In genomic region chr16:97940471-97940973, GRCm38 (mm10) we compare ENCODE assay signal across 21 mouse cellular contexts.
"Had no signal": no experiment of that assay in that cellular context is flagged by ENCODE, and none has a peak within 500 bp of the region (broad histone marks: within the 10 kb centered on the region; RNA-seq: fewer than 3 reads in every experiment).

No protein-coding gene starts in this region.

- H3K27ac ChIP-seq: intestine, embryonic 15.5 days; kidney, postnatal 0 days; layer of hippocampus, adult 2 months; left cerebral cortex, adult 2 months; liver, embryonic 15.5 days; midbrain, embryonic 10.5 days; midbrain, embryonic 13.5 days; neural tube, embryonic 13.5 days; stomach, embryonic 15.5 days had no signal

- ATAC-seq: intestine, embryonic 15.5 days; midbrain, embryonic 13.5 days; midbrain, embryonic 16.5 days had no signal

- H3K9me3 ChIP-seq: intestine, embryonic 15.5 days; liver, embryonic 15.5 days; midbrain, embryonic 10.5 days; midbrain, embryonic 13.5 days; neural tube, embryonic 13.5 days; stomach, embryonic 15.5 days had no signal

- H3K4me3 ChIP-seq: intestine, embryonic 15.5 days; layer of hippocampus, adult 2 months; left cerebral cortex, adult 2 months; liver, embryonic 15.5 days; midbrain, embryonic 10.5 days; midbrain, embryonic 13.5 days; myocyte; neural tube, embryonic 13.5 days; stomach, embryonic 15.5 days had no signal

- DNase-seq: kidney, adult 2 months; kidney, postnatal 25 days; layer of hippocampus, postnatal 36 days; lung, adult 2 months; lung, postnatal 14 days; lung, postnatal 4 days; retina, postnatal 1 day; right cerebral cortex, postnatal 25 days; spleen, adult 18-20 months; thymus, postnatal 25 days had no signal

- H3K27me3 ChIP-seq: intestine, embryonic 15.5 days; liver, embryonic 15.5 days; midbrain, embryonic 13.5 days; neural tube, embryonic 13.5 days; stomach, embryonic 15.5 days had no signal

- H3K9ac ChIP-seq: intestine, embryonic 15.5 days; liver, embryonic 15.5 days; midbrain, embryonic 13.5 days; neural tube, embryonic 13.5 days; stomach, embryonic 15.5 days had no signal

- H3K4me2 ChIP-seq: intestine, embryonic 15.5 days; liver, embryonic 15.5 days; midbrain, embryonic 13.5 days; neural tube, embryonic 13.5 days; stomach, embryonic 15.5 days had no signal

- H3K4me1 ChIP-seq: intestine, embryonic 15.5 days; liver, embryonic 15.5 days; midbrain, embryonic 10.5 days; midbrain, embryonic 13.5 days; neural tube, embryonic 13.5 days; stomach, embryonic 15.5 days had no signal

- H3K36me3 ChIP-seq: intestine, embryonic 15.5 days; liver, embryonic 15.5 days; stomach, embryonic 15.5 days had no signal
